Mouse (Mus musculus) adrenal gland, postnatal 25 days (tissue): ENCODE measurements at regions not wholly inside any gene's neighbourhood (a gene's known extent, or its start where the extent isn't known, plus 50 kb on each side); places are given as distances from the start of the nearest gene placed in this dataset.

Source experiments
- DNase-seq: peaks from one replicate; pipeline ENCODE4 v3.0.0; 2021; ENCODE audit warnings: mixed read lengths

DNA sequence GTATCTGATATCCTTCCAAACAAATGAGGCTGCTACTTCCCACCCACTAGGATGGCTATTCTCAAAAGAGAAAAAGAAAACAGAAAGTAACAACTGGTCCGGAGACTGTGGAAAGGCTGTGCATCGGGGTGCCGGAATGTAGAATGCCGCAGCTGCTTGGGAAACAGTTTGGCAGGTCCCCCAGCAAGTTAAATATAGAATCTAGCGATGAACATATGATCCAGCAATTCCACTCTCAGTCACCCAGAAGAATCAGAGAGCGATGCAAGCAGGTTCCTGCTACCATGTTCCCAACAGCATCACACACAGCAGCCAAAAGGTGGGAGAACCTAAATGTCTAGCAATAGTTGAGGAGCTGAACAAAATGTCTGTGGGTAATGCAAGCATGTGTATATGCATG is 528.3 kb upstream of the Gm19410 start:
- DNase-seq, result no peak

DNA sequence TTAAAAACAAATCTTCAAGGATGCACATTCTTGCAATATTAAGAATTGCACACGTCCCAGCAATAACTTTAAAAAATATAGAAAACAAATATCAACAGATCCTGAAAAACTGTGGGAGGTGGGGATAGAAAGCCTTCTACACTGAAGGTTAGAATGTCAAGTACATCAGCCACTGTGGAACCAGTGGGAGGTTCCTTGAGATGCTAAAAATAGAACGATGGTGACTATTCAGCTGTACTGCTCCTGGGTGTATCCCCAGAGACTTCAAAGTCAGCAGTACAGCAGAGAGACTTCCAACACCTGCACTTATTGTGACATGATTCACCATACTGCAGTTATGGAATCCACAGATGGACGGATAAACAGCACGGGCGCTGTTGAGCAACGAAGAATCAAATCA is 524.7 kb upstream of the Gm19410 start:
- no peak for DNase-seq

DNA sequence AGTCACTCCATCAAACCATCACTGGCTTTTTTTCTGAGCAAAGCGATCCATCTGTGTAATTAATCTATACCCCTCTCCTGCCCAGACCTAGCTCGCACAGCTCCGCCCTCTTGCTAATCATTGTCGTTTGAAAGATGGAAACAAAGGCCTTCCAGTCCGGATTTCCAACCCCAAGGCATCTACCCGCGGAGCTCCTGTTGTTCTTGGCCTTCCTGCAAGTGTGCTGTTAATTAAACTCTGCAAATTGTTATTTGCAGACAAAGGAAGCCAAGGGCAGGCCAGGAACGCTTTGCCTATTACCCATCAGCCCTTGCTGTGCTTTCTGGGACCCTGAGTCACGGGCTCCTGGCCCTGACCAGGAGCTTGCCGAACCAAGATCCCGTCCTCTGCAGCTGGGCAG is 522.0 kb upstream of the Gm19410 start:
- no peak for DNase-seq

DNA sequence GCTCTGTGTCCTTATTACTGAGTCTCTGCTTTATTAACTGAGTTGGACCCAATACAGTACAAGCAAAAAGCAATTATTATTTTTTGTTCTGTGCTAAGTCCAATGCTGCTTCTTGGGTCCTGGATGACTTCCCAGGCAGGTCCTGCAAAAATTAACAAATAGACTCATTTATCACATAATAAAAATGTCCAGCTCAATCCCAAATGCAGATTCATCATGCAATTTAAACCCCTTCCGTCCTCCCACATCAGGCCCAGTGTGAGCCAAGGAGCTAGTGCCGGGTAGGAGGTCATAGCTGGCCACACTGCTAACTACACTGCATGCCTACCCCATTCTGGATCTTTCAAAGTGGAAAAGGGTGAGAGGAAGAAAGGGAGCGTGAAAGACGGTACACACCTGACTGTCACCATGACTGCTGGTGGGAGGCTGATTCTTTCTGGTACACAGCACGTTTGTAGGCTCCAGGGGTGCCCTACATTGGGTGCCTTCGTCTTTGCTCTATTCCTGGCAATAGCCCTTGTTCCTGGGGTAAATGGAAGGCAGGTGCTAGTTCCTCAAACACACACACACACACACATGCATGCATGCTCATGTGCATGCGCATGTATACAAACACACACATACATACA is 515.7 kb upstream of the Gm19410 start:
- DNase-seq, result no peak

DNA sequence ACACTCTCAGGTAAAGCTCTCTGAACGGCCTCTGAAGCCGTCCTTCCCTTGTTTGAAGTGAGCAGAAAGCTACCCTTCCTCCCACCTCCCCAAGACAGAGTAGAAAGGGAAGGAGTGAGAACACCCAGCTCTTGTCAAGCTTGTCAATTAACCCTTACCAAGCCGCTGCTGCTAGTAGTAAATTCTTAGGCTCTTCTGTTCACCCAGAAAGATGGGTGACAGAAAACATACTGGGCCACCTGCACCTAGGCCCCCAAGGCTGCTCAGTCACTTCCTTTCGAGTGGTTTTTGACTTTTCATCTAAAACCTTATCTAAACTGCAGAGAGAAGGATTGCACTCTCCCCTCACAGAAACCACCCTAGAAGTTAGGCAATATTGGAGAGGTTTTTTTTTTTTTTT is 514.9 kb upstream of the Gm19410 start:
- DNase-seq, result no peak

DNA sequence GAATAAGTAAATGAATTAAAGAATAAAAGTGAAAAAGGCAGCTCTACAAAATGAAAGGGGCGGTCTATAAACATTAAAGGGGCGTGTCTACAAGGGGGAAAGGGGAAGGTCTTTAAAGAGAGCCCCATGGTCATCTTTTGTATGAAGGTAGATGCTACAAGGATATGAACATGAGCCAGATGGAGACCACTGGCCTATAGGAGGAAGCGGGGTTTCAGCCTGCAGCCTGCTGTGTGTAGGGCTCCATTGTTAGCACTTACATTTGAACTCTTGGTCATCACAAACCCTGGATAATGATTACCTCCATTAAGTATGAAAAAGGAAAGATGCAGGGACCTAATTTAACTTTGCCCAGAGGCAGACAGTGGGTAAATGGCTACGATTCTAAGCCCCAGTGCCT is 511.6 kb upstream of the Gm19410 start:
- no peak for DNase-seq

DNA sequence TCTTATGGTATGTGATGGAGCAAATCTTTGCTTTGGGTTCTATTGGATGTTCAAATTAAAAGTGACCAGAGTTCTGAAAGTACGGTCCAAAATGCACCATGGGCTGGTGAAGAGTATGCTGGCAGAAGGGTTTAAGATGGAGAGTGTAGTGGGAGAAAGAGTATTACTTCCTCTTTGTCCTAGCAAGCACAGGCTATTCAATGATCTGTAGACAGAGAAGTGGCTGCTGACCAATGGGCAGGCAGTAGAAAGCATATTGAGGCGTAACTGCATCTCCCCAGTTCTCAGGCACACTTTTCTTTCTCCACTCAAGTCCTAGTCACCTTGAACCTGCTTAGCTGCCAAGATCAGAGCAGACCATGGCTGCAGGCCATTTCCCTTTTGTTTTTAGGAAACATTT is 510.3 kb upstream of the Gm19410 start:
- DNase-seq, result no peak

DNA sequence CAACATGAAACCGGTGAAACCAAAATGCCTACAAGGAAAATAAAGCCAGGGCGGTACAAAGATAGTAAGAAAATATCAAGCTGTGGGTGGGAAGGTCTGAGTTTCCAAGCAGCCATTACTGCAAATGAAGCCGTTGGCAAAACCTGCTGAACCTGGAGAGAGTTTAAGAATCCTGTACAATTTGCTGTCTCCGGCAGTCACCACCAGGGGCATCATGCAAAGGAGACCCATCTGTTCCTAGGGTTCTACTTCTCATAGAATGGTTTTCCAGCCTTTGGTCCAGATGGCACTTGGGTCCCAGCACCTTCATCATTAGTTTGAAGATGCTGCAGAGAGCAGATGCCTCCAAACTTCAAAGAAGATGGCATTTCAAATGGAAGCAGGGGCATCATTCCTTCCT is 508.6 kb upstream of the Gm19410 start:
- no peak for DNase-seq

DNA sequence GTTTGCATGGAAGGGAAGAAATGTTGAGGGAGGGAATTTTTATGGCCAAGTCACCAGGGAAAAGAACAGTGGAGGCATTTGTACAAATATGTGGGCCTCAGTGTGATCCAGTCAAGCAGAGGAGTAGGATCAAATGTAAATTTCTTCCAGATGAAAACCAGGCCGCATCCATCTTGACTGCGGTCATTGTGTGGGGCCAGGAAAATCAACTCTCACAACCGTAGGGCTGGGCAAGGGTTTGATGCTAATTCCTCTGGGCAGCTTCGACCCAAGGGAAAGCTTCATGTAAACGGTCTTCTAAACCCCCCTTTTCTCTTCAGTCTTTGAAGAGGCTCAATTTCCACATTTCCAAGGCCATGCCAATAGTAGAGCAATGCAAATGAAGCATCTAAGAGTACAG is 497.4 kb upstream of the Gm19410 start:
- no peak for DNase-seq

DNA sequence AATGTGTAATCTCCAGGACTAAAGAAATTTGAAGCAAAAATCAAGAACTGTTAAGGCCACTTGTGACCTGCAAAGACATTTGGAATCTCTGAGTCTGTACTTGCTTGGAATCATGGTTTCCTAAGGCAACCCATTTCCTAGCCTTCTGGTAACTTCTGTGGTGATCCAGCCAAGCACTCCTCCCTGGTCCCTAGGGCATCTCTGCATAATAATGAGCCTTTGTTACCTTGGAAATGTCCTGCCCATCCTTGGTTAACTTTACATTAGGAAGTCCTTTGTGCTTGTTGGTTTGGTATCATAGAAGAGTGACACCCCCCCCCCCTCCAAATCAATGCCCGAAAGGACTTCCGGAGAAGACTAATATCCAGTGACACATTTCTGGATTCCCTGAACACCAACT is 496.6 kb upstream of the Gm19410 start:
- DNase-seq, result no peak

DNA sequence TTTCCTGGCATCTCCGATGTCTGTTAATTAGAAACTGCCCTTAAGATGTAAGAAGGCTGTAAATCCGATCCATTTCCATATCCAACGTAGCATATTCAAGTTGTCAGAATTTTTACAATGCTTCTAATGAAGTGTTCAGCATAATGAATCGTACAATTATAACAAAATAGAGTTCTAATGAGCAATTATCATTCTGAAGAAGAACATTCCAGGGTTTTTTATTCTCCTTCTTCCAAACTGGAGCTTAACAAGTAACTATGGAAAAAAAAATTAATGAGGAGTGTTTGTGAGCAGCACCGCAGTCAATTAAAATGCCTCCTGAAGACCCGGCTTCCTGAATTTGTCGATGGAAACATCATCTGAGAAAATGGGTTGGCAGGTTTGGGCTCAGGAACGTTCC is 489.6 kb upstream of the Gm19410 start:
- DNase-seq, result no peak

DNA sequence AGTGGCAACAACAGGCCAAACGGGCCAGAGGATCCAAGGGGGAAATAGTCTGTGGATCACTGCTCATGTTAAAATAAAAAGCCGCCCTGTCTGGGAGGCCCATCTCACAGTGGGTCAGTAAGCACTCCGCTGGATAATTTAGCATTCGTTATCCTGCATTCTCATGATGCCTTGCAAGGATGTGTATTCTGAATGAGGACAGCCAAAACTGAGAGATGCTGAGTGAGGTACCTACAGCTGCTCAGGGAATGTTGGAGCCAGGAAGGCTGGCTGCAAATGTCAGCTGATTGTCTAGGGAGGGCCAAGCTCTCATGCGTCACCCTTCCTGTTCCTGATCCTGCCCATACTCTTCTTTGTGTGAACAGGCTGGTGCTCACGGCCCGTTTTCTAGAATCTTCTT is 489.1 kb upstream of the Gm19410 start:
- DNase-seq, result no peak

DNA sequence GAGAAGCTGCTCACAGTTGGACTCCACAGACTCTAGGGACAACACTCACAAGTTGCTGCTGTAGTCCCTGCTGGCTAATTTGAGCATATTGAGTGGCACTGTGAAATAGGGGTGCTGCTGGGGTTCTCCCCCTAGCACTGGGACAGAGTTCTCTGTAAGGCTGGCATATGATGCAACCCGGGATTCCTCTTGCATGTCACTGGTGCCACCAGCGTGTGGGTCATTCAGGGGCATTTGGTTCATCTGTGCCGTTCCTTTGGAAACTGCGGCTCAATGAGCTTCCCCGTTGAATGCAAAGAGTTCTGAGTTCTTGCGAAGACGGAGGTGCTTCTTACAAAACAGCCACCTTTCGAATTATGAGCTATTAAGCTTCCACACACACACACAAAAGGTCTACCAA is 486.6 kb upstream of the Gm19410 start:
- DNase-seq, result no peak

DNA sequence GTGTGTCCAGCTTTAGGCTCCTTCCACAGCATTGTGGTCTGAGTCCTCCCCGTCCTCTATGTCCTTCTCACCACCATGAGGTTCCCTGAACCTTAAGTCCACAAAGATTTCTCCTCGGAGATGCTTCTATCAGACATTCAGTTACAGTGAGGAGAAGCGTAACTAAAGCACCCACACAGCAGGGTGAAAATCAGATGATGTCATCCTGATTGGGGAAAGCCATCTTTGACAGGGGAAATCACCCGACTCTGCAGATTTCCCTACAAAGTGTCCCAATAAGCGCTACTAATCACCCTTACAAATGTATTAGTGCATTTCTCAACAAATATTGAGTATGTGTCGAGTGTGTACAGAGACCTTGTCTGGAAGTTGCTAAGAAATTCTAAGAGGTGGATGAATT is 484.8 kb upstream of the Gm19410 start:
- no peak for DNase-seq

DNA sequence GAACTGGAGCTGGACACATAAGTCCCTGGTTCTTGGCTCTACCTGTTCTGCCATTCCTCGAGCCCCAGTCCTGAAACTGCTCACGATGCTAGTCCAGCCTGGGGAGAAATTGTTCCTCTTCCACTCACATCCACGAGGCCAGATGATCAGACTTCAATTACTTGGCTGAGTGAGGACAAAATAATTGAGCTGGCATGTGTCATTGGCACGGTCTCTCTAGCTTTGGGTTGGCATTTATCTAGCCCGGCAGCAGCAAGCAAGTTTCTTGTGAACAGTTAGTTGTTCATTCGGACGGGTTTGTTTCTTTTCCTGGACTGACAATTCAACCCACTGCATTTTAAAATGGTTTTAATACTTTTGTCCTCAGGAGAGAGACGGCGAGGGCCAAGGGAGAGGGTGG is 482.2 kb upstream of the Gm19410 start:
- DNase-seq, result no peak

DNA sequence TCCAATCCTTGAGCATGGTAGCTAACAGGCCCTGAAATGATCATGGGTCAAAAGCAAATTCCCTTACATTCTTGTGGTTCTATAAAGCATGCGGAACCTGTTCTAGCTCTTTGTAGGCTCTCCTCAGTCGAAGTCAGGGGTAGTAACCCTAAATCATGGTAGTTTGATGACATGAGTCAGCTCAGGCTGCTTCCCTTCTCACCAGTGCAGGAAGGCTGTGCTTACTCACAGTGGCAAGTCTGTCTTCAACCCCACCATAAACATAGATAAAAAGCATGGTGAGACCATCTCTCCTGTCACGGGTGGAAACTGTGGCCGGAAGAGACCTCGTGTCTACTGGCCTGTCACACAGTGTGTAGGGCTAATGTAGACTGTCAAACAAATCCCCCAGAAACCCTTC is 476.6 kb upstream of the Gm19410 start:
- no peak for DNase-seq

DNA sequence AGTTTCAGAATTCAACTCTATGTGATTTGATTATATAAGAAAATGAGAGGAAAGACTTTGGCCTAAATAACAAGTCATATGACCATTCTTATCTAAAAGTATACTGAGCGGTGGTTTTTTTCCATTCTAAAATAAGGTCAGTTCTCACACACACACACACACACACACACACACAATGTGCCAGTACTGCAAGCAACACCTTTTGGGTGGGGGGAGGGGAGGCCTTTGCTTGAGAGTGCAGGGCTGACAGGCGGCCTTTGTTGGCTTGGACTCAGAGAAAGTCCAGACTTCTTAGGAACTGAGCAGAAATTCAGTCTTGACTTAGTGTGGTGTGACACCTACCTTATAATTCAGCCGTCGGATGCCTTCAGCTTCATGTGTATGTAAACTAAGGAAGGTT is 475.6 kb upstream of the Gm19410 start:
- no peak for DNase-seq

DNA sequence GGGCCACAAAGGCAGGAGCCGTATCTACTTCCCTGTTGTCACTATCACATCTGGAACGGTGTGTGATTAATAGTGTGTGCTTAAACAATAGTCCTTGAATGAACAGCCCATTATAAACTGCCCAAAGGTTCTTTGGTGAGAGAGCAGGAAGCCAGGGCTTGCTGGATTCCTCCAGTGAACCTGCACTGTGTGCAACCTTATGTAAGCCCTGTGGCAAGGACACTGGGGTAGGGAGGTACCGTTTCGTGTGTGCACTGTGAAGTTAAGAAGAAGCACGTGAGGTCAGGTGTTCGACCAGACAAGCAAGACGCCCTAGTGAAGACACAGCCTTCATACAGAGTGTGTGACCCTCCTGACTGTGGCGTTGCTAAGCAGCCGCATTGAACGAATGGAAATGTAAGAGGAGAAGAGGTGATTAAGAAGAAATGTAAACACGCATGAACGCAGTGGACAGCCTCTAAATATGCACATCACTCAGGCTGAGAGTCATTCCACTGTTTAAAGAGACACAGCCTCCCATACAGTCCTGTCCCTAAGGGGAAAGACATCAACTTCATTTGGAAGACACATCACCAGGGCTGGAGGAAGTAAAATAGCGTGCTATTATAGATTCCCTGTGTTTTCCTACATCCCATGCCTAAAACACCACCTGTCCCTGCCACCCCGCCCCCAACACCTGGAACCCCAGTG is 472.0 kb upstream of the Gm19410 start:
- no peak for DNase-seq

DNA sequence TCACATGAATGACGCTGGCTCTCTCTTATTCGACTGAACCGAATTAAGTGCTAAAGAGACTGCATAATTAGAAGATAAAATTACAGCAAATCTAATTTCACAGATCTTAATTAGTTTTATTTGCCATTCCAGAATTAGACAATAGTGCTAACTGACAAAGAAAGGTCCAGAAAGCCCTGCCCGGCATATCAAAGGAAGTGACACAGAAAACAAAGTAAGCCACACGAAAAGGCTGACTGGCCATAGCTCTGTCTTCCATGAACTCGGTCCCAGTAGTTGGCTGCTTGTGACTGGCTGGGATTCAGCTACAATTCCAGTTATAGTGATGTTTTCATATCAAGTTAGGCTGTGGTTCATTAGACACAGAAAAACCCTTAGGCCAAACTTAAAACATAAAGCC is 468.7 kb upstream of the Gm19410 start:
- DNase-seq, result no peak

DNA sequence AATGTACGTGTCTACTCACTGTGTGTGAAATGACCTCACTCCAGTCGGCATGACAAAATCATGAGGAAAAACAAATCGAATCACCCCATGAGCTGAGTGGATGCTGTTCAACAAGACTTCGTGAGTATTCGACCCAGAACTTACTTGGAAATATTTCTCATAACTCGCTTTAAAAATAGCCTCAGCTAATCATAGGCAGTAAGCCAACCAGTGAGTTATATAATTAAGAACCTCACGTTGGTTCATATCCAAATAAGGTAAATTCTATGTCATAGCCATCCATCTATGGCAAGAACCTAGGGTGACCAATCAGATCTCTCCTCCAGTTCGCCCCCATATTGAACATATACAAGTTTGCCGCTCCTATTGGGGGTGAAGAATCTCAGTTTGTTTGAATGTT is 466.5 kb upstream of the Gm19410 start:
- DNase-seq, result no peak

DNA sequence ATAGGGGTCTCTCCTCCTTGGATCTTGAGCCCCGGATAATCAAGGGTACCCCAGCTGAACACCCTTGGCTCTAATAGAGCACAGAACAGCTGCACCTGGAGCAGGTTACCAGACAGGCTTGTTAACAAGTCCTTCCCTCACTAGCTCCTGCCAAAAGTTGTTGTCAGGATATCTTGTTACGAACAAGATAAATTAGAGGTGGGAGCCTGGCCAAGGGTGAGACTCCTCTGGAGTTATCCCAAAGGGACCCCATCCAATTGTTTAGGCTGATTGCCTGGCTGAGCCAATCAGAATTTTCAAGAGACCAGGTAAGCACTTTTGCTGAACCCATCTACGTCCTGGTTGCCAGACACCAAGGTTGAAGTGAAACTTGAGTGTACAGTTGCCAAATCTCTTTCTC is 465.2 kb upstream of the Gm19410 start:
- no peak for DNase-seq

DNA sequence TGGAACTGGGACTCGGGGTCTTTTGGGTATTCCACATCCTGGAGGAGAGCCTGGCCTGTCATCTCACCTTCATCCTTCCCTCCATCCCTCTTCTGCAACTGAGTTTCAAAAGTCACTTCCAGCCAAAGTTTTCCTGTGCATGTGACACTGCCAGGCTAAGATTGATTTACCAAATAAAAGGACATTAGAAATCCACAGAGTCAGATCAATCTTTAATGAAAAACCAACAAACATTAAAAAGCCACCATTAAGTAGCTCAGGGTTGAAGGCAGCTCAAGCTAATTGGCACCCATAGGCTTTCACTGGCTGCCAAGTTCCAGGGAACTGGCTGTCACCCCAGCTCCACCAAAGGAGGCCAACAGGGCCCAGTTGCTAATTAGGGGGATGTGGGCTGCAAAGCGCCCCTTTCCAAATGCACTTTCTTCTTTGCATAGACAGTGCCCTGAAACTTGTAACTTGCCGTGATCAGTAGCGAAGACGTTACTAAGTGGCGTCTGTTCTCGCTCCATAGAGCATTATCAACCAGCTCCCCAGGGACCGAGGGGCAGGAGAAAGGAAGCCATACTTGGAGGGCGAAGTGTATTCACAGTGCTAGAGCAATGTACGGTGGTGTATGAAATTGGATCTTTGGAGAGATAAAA is 464.6 kb upstream of the Gm19410 start:
- peak; percentile 3 for DNase-seq

DNA sequence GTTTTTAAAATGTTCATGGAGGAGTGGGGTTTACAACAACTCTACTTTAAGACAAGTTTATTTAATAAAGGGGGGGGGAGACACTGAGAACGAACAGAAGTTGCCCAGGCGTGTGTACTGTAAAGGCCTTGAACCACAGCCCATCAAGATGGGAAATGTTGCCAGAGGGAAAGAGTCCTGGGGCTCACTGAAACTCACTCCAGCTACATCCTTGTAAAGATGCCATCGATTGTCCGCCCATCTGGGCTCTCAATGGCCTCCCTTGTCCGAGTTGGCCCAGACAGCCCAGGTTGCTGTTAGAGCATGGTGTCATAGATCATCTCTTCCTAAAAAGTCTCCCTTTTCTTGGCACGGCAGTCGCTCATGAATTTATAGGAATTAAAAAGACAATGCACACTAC is 462.7 kb upstream of the Gm19410 start:
- DNase-seq, result no peak

DNA sequence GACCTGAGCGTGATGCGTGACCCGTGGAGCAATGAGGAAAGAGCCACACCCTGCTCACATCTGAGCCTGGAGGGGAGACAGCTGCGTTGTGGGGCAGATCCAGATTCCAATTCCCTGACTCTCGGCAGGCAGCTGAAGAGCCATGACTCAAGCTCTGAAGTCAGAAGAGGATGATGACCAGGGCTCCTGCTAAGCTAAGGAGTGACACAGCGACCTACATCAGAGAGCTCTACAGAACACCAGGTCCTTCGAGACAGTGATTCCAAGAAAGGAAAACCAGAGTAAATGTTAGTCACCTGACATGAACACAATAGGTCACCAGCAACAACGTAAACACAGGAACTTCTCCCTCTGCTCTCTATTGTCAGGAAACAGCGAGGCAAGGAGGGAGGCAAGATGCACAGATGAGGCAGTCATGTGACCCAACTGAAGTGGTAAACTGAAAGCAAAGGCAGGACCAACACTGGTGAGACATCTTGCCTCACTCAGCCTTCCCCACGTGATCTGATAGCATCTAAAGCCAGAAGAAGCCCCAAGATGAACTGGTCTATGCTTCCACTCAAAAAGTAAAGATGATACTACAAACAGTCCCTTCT is 444.2 kb upstream of the Gm19410 start:
- no peak for DNase-seq
